Mouse (Mus musculus) olfactory bulb, adult 2 months (tissue): ENCODE measurements around the gene Tbc1d1.

ENCODE experiments used
- CTCF ChIP-seq: fragments of 200-500 bp; IDR thresholded peaks from 2 replicates; pipeline ENCODE4 v1.5.1; 2012; ENCODE audit warnings: low read depth, mild to moderate bottlenecking, low read length, moderate library complexity; ENCODE audit not compliant: insufficient read depth
- POLR2A ChIP-seq: fragments of 200-500 bp; IDR thresholded peaks from 2 replicates; pipeline ENCODE4 v1.6.1; 2012; ENCODE audit warnings: mild to moderate bottlenecking, low read depth, low read length, moderate library complexity; ENCODE audit not compliant: insufficient read depth

- TF ChIP-seq POLR2A, result no peak
- 0 out of 2 replicates have a peak, but pooled peaks have one; percentile 6 for TF ChIP-seq CTCF
Measured at GRCm38 (mm10) chr5:64159781-64160704, 3.9 kb downstream of the Tbc1d1 start.
